Mouse (Mus musculus): ENCODE measurements around the gene Mapkapk2. TPM values are rescaled to one million over a fixed set of nuclear protein-coding genes. Genes with fewer than 3 reads are reported as not detected.

Mapkapk2 gene
- polyA plus RNA-seq, 1 experiment from 2014 or later = 42.6 TPM

DNA sequence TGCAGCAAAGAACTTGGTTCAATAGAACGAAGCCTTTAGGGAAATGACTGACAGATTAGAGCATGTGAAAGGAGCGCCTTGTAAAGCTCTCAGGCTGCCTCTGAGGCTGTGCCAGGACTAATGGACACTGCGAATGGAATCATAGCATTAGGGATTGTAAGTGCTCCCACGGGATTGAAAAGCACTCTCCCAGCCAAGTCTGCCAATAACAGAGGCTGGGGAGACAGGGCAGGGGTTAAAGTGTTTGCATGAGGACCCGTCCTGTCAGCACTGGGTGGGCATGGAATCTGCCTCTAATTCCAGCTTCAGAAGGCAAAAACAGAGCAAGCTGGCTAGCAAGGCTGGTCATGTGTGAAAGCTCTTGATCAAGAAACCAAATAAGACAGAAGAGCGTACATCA, 36.6 kb upstream of the Mapkapk2 start:
- no peak overlapping the region for H3K4me3 ChIP-seq (replicated peaks)

DNA sequence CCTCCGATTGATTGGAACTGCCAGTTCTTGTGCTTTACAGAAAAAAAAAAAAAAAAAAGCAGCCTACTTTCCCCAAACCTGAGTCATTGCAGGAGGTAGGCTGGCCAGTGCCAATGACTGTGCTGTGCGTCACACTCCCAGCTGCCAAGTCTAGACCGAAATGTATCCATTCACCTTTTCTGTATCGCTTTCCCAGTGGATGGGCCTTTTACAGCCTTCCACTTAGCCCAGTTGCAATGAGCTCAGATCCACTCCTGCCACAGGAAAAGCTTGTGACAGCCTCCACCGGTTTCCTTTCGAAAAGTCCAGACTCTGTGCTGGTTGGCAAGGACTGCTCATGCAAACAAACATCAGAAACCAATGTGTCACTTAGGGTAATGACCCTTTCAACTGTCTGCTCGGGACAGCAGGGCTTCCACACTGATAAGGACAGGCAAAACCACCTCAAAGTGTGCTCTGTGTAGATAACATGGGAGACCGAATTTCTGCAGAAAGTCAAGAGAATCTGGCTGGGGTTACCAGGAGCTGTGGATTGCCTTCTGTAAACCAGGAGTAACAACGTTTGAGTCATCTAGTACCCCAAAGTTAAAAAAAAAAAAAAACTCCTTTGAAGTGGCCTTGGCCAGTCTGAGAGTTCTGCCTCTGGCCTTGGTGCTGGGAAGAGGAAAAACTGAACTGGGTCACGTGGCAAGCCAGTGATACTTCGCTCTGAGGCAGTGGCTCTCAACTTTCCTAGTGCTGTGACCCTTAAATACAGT, 28.5 kb upstream of the Mapkapk2 start:
- no peak overlapping the region for H3K4me3 ChIP-seq (replicated peaks)
- WGBS = 57% methylated on average over 11 of the region's 11 CpGs
- ATAC-seq = peak; percentile 67; the same call in 1 of the 2 replicates
- H3K27ac ChIP-seq = no peak overlapping the region
- no peaks in the 10 kb centered on the region for H3K27me3 ChIP-seq (replicated peaks)
- H3K4me1 ChIP-seq (replicated peaks) = 0 out of 2 replicates have a peak, but pooled peaks cover 4% of the 10 kb centered on the region
- H3K9ac ChIP-seq = no peak overlapping the region
- H3K9me3 ChIP-seq = no peaks in the 10 kb centered on the region
- H3K4me2 ChIP-seq (replicated peaks) = no peak overlapping the region
- H3K36me3 ChIP-seq = peaks cover 7% of the 10 kb centered on the region

More for the DNA sequence above, 36.6 kb upstream of the Mapkapk2 start:
- Histone ChIP-seq H3K27me3 (replicated peaks) (no peaks in the 10 kb centered on the region), H3K9me3 (no peaks in the 10 kb centered on the region), H3K27ac (no peak overlapping the region), H3K4me2 (replicated peaks) (no peak overlapping the region), H3K36me3 (peaks cover 4% of the 10 kb centered on the region; the same call in 1 of the 2 replicates), H3K9ac (no peak overlapping the region), H3K4me1 (replicated peaks) (peaks cover 3% of the 10 kb centered on the region)
- ATAC-seq = no peak
- 67% methylated on average over 6 of the region's 6 CpGs for WGBS

GRCm38 (mm10) chr1:131123522-131124265, 26.1 kb upstream of the Mapkapk2 start:
- Histone ChIP-seq H3K27ac (no peak overlapping the region), H3K4me3 (replicated peaks) (no peak overlapping the region), H3K4me1 (replicated peaks) (0 out of 2 replicates have a peak, but pooled peaks cover 4% of the 10 kb centered on the region), H3K36me3 (peaks cover 2% of the 10 kb centered on the region; the same call in 1 of the 2 replicates), H3K9ac (no peak overlapping the region), H3K27me3 (replicated peaks) (no peaks in the 10 kb centered on the region), H3K9me3 (no peaks in the 10 kb centered on the region), H3K4me2 (replicated peaks) (no peak overlapping the region)
- 49% methylated on average over 10 of the region's 10 CpGs for WGBS
- peak; percentile 50 for ATAC-seq

- Histone ChIP-seq H3K4me1 (replicated peaks) (0 out of 2 replicates have a peak, but pooled peaks cover 4% of the 10 kb centered on the region), H3K27me3 (replicated peaks) (no peaks in the 10 kb centered on the region), H3K4me3 (replicated peaks) (no peak overlapping the region), H3K9ac (no peak overlapping the region), H3K36me3 (no peaks in the 10 kb centered on the region), H3K27ac (no peak overlapping the region), H3K4me2 (replicated peaks) (no peak overlapping the region), H3K9me3 (no peaks in the 10 kb centered on the region)
- ATAC-seq = no peak
- WGBS = 53% methylated on average over 3 of the region's 3 CpGs
These were observed 24.4 kb upstream of the Mapkapk2 start for GRCm38 (mm10) chr1:131121987-131122386.

- H3K36me3 ChIP-seq = no peaks in the 10 kb centered on the region
- H3K4me2 ChIP-seq (replicated peaks) = no peak overlapping the region
- H3K4me1 ChIP-seq (replicated peaks) = 0 out of 2 replicates have a peak, but pooled peaks cover 3% of the 10 kb centered on the region
- no peak overlapping the region for H3K4me3 ChIP-seq (replicated peaks)
- ATAC-seq = no peak
- 82% methylated on average over 2 of the region's 2 CpGs for WGBS
- no peak overlapping the region for H3K27ac ChIP-seq
- H3K9ac ChIP-seq = no peak overlapping the region
- H3K27me3 ChIP-seq (replicated peaks) = no peaks in the 10 kb centered on the region
- H3K9me3 ChIP-seq = no peaks in the 10 kb centered on the region
These were observed 21.4 kb upstream of the Mapkapk2 start for GRCm38 (mm10) chr1:131119026-131119425.

GRCm38 (mm10) chr1:131118530-131118929, 20.9 kb upstream of the Mapkapk2 start:
- no peak for ATAC-seq
- H3K36me3 ChIP-seq = no peaks in the 10 kb centered on the region
- 63% methylated on average over 10 of the region's 10 CpGs for WGBS
- H3K27ac ChIP-seq = no peak overlapping the region
- no peaks in the 10 kb centered on the region for H3K9me3 ChIP-seq
- H3K4me3 ChIP-seq (replicated peaks) = no peak overlapping the region
- H3K4me2 ChIP-seq (replicated peaks) = no peak overlapping the region
- no peak overlapping the region for H3K9ac ChIP-seq
- H3K27me3 ChIP-seq (replicated peaks) = no peaks in the 10 kb centered on the region
- H3K4me1 ChIP-seq (replicated peaks) = no peaks in the 10 kb centered on the region

- peak overlapping the region; percentile 54; the same call in 1 of the 2 replicates for H3K27ac ChIP-seq
- H3K4me2 ChIP-seq (replicated peaks) = no peak overlapping the region
- WGBS = 71% methylated on average over 13 of the region's 13 CpGs
- H3K27me3 ChIP-seq (replicated peaks) = no peaks in the 10 kb centered on the region
- H3K4me1 ChIP-seq (replicated peaks) = peaks cover 5% of the 10 kb centered on the region
- H3K9ac ChIP-seq = no peak overlapping the region
- no peaks in the 10 kb centered on the region for H3K36me3 ChIP-seq
- H3K9me3 ChIP-seq = no peaks in the 10 kb centered on the region
- H3K4me3 ChIP-seq (replicated peaks) = no peak overlapping the region
- no peak for ATAC-seq
These were observed 18.9 kb upstream of the Mapkapk2 start for GRCm38 (mm10) chr1:131116430-131117011.

DNA sequence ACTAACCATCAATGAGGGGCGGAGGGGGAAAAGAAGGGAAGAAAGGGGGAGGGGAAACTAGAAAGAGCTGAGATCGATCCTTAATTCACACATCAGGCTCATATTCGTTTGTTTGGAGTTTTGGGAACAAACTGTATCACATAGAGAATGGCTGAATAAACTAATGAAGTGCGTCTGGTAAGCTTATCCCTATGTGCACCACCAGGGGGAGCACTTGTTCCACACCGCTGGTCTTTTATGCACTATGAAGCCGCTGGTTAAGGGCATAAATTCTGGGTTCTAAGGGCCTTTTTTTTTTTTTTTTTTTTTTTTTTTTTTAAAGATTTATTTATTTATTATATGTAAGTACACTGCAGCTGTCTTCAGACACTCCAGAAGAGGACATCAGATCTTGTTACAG, 18.3 kb upstream of the Mapkapk2 start:
- Histone ChIP-seq H3K4me2 (replicated peaks) (no peak overlapping the region), H3K9ac (no peak overlapping the region), H3K36me3 (no peaks in the 10 kb centered on the region), H3K27ac (no peak overlapping the region), H3K4me3 (replicated peaks) (no peak overlapping the region), H3K27me3 (replicated peaks) (no peaks in the 10 kb centered on the region), H3K9me3 (no peaks in the 10 kb centered on the region), H3K4me1 (replicated peaks) (peaks cover 5% of the 10 kb centered on the region)
- ATAC-seq = peak; percentile 37; the same call in 1 of the 2 replicates
- 13% methylated on average over 6 of the region's 6 CpGs for WGBS

- no peaks in the 10 kb centered on the region for H3K9me3 ChIP-seq
- no peak overlapping the region for H3K4me3 ChIP-seq (replicated peaks)
- peak; percentile 44; the same call in 1 of the 2 replicates for ATAC-seq
- no peaks in the 10 kb centered on the region for H3K27me3 ChIP-seq (replicated peaks)
- H3K4me1 ChIP-seq (replicated peaks) = peaks cover 14% of the 10 kb centered on the region
- no peaks in the 10 kb centered on the region for H3K36me3 ChIP-seq
- WGBS = 26% methylated on average over 6 of the region's 6 CpGs
- H3K9ac ChIP-seq = no peak overlapping the region
- H3K27ac ChIP-seq = no peak overlapping the region
- 0 out of 2 replicates have a peak overlapping the region, but pooled peaks have one; percentile 15 for H3K4me2 ChIP-seq (replicated peaks)
These were observed 14.9 kb upstream of the Mapkapk2 start for GRCm38 (mm10) chr1:131112576-131112975.

DNA sequence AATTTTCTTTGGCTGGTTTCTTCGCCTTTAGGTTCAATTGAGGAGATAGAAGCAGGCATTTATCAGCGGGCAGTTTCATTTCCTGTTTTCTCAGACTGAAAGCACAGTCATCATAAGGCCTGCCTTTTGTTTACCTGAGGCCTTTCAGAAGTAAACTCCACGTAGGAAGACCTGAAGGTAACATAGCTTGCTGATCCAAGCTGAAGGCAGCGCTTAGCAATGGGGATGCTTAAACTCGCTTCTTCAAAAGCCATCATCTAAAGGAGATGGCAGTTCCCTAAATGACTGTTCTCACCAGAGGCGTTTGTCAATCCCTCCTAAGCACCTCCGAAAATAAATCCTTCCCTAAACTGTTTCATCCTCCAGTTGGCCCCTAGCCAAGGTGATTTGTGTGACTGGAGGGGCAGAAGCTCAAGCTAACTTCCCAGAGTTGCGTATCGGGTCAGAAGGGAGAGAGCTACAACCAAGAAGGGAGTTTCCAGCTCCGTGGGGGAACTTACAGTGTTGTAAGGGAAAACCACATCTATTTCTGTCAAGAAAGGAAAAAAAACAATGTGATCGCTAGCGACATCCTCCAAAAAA, 13.0 kb upstream of the Mapkapk2 start:
- Histone ChIP-seq H3K27ac (no peak overlapping the region), H3K27me3 (replicated peaks) (no peaks in the 10 kb centered on the region), H3K9me3 (no peaks in the 10 kb centered on the region), H3K4me2 (replicated peaks) (no peak overlapping the region), H3K4me1 (replicated peaks) (peaks cover 15% of the 10 kb centered on the region), H3K9ac (no peak overlapping the region), H3K36me3 (no peaks in the 10 kb centered on the region), H3K4me3 (replicated peaks) (no peak overlapping the region)
- ATAC-seq = no peak
- 64% methylated on average over 12 of the region's 12 CpGs for WGBS

GRCm38 (mm10) chr1:131107575-131108308, 10.1 kb upstream of the Mapkapk2 start:
- peaks cover 14% of the 10 kb centered on the region for H3K4me1 ChIP-seq (replicated peaks)
- WGBS = 25% methylated on average over 10 of the region's 10 CpGs
- no peaks in the 10 kb centered on the region for H3K36me3 ChIP-seq
- no peaks in the 10 kb centered on the region for H3K27me3 ChIP-seq (replicated peaks)
- H3K27ac ChIP-seq = peak overlapping the region; percentile 54
- H3K4me3 ChIP-seq (replicated peaks) = no peak overlapping the region
- ATAC-seq = peak; percentile 94
- H3K9ac ChIP-seq = no peak overlapping the region
- H3K4me2 ChIP-seq (replicated peaks) = 0 out of 2 replicates have a peak overlapping the region, but pooled peaks have one; percentile 9
- no peaks in the 10 kb centered on the region for H3K9me3 ChIP-seq
